Mouse (Mus musculus) neural tube, embryonic 11.5 days (tissue): ENCODE data around the gene Btg4. TPM values are rescaled to one million over a fixed set of nuclear protein-coding genes. Genes with fewer than 3 reads are reported as not detected.

Source experiments
- ATAC-seq: fragments of 200-750 bp; cut with Nextera tagmentation; 2 replicates; pipeline ENCODE4 v1.8.0; 2017; ENCODE audit warnings: moderate number of reproducible peaks, mild to moderate bottlenecking, moderate TSS enrichment, moderate library complexity; ENCODE audit not compliant: insufficient read depth, low FRiP score, low TSS enrichment
- DNase-seq: peaks from one replicate; pipeline ENCODE4 v3.0.0-alpha.2; 2015; ENCODE audit warnings: low spot score
- H3K27ac ChIP-seq: fragments of 300-500 bp; sonication (generic); 2 replicates; pipeline ENCODE4 v1.5.1; 2014; ENCODE audit warnings: low read depth, mild to moderate bottlenecking, low read length
- H3K27me3 ChIP-seq: fragments of 300-500 bp; sonication (generic); 2 replicates; pipeline ENCODE4 v1.6.1; 2014; ENCODE audit warnings: mild to moderate bottlenecking, low read length, mixed read lengths; ENCODE audit not compliant: control insufficient read depth, insufficient read depth
- H3K36me3 ChIP-seq: fragments of 300-500 bp; sonication (generic); 2 replicates; pipeline ENCODE4 v1.6.1; 2014; ENCODE audit warnings: mild to moderate bottlenecking, low read length, moderate library complexity, mixed read lengths; ENCODE audit not compliant: control insufficient read depth, insufficient read depth
- H3K4me1 ChIP-seq: fragments of 300-500 bp; sonication (generic); 2 replicates; pipeline ENCODE4 v1.6.1; 2014; ENCODE audit warnings: low read length, mixed read lengths; ENCODE audit not compliant: control insufficient read depth, insufficient read depth
- H3K4me2 ChIP-seq: fragments of 300-500 bp; sonication (generic); 2 replicates; pipeline ENCODE4 v1.6.1; 2014; ENCODE audit warnings: low read depth, mild to moderate bottlenecking, moderate library complexity
- H3K4me3 ChIP-seq: fragments of 300-500 bp; sonication (generic); 2 replicates; pipeline ENCODE4 v1.5.1; 2014; ENCODE audit warnings: low read depth, low read length
- H3K9ac ChIP-seq: fragments of 300-500 bp; sonication (generic); 2 replicates; pipeline ENCODE4 v1.6.1; 2014; ENCODE audit warnings: mild to moderate bottlenecking, low read length
- H3K9me3 ChIP-seq: fragments of 300-500 bp; sonication (generic); 2 replicates; pipeline ENCODE4 v1.6.1; 2016; ENCODE audit warnings: low read length; ENCODE audit not compliant: control insufficient read depth
- WGBS: fragments of 180-500 bp; shearing (Covaris S2); extraction: QIAGEN DNeasy Blood & Tissue Kit; methylation state at CpG from one replicate; pipeline ENCODE4 v1.1.7; 2014; 5-methylcytosine and 5-hydroxymethylcytosine counted together
- polyA plus RNA-seq: library from polyadenylated mRNA; unstranded; fragments of >200 nt; fragmentation: Nextera tagmentation; extraction: Ambion mirVana; gene quantifications from 2 replicates; pipeline ENCODE4 v1.2.1, GENCODE M21; 2014

Btg4 gene
- polyA plus RNA-seq: not detected in 2 replicates

- H3K4me3 ChIP-seq: no peak within 1 kb of the TSS
- no peak for ATAC-seq
- DNase-seq: no peak
- no peaks in the 10 kb centered on the region for H3K27me3 ChIP-seq
- H3K36me3 ChIP-seq: no peaks in the 10 kb centered on the region
- no peaks in the 10 kb centered on the region for H3K9me3 ChIP-seq
- WGBS: 80% methylated on average over 2 of the region's 2 CpGs
- H3K4me1 ChIP-seq: no peaks in the 10 kb centered on the region
- no peak within 1 kb of the TSS for H3K9ac ChIP-seq
- H3K27ac ChIP-seq: no peak within 1 kb of the TSS
- H3K4me2 ChIP-seq: no peak within 1 kb of the TSS
These were observed at the start of gene Btg4 for GRCm38 (mm10) chr9:51060601-51061000. Btg4 (plus strand) TSS chr9:51060901.

GRCm38 (mm10) chr9:51013644-51014043 lies 47.1 kb upstream of the Btg4 start:
- Histone ChIP-seq H3K4me2 (no peak overlapping the region), H3K9ac (no peak overlapping the region), H3K9me3 (no peaks in the 10 kb centered on the region), H3K27ac (no peak overlapping the region), H3K27me3 (no peaks in the 10 kb centered on the region), H3K36me3 (no peaks in the 10 kb centered on the region), H3K4me1 (no peaks in the 10 kb centered on the region), H3K4me3 (no peak overlapping the region)
- no peak for DNase-seq
- 88% methylated on average over 1 of the region's 1 CpGs for WGBS
- no peak for ATAC-seq

DNA sequence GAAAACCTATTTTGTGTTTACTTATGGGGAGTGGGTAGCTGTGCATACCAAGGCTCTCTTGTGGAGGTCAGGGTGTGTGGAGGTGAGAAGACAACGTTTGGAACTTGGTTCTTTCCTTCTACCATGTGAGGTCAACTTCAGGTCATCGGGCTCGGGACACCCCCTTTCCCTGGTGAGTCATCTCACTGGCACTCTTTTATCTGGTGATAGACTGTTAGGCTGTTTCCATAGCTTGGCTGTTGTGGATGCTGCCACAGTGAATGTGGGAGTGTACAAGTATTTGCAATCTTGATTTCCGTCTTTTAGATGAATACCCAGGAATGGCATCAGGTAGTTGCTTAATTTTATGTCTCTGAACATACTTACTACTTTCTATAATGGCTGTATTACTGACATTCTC lies 45.0 kb upstream of the Btg4 start:
- Histone ChIP-seq H3K27me3 (no peaks in the 10 kb centered on the region), H3K4me3 (no peak overlapping the region), H3K9me3 (no peaks in the 10 kb centered on the region), H3K36me3 (no peaks in the 10 kb centered on the region), H3K4me2 (no peak overlapping the region), H3K4me1 (no peaks in the 10 kb centered on the region), H3K27ac (no peak overlapping the region), H3K9ac (no peak overlapping the region)
- WGBS: 48% methylated on average over 4 of the region's 4 CpGs
- DNase-seq: no peak
- ATAC-seq: no peak

- DNase-seq: no peak
- Histone ChIP-seq H3K36me3 (no peaks in the 10 kb centered on the region), H3K9ac (no peak overlapping the region), H3K4me1 (no peaks in the 10 kb centered on the region), H3K27me3 (no peaks in the 10 kb centered on the region), H3K9me3 (no peaks in the 10 kb centered on the region), H3K27ac (no peak overlapping the region), H3K4me2 (no peak overlapping the region), H3K4me3 (no peak overlapping the region)
- WGBS: 87% methylated on average over 7 of the region's 7 CpGs
- ATAC-seq: no peak
These were observed 41.0 kb upstream of the Btg4 start for GRCm38 (mm10) chr9:51019670-51020069.

- H3K4me3 ChIP-seq: no peak overlapping the region
- H3K4me2 ChIP-seq: no peak overlapping the region
- no peak overlapping the region for H3K9ac ChIP-seq
- 80% methylated on average over 3 of the region's 3 CpGs for WGBS
- H3K36me3 ChIP-seq: no peaks in the 10 kb centered on the region
- no peak overlapping the region for H3K27ac ChIP-seq
- no peak for DNase-seq
- H3K9me3 ChIP-seq: no peaks in the 10 kb centered on the region
- ATAC-seq: no peak
- no peaks in the 10 kb centered on the region for H3K27me3 ChIP-seq
- no peaks in the 10 kb centered on the region for H3K4me1 ChIP-seq
These were observed 40.4 kb upstream of the Btg4 start for GRCm38 (mm10) chr9:51020351-51020750.

DNA sequence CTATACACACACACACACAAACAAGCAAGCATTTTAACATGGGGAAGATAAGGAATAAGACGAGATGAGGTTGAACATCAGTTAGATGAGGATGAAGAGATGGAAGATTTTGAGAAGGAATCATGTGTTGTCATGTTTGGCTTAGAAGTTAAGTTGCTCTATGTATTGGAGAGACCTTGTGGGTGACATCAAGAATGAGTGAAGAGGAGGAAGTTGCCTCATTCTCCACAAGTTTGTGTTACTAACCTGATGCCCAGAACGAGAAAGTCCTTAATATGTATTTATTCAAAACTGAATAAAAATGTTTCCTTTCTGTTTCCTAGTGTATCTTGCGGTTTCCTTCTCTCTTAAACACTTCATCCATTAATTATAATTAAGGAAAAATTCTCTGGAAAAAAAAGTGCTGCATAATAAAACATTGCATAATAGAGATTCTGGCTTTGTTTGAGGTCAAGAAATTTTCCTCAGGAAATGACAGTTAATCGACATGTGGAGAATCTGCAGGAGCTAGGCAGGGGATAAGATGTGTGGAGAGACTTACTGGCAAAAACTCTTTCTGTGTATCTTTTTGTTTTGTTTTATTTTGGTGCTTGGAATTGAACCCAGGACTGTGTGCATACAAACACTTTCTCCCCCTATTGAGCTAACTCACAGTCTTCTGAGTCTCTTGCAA lies 39.4 kb upstream of the Btg4 start:
- ATAC-seq (no peak), DNase-seq (no peak)
- H3K4me2 ChIP-seq: no peak overlapping the region
- no peaks in the 10 kb centered on the region for H3K4me1 ChIP-seq
- no peak overlapping the region for H3K9ac ChIP-seq
- no peak overlapping the region for H3K27ac ChIP-seq
- no peak overlapping the region for H3K4me3 ChIP-seq
- H3K27me3 ChIP-seq: no peaks in the 10 kb centered on the region
- 88% methylated on average over 4 of the region's 4 CpGs for WGBS
- H3K36me3 ChIP-seq: no peaks in the 10 kb centered on the region
- no peaks in the 10 kb centered on the region for H3K9me3 ChIP-seq

DNA sequence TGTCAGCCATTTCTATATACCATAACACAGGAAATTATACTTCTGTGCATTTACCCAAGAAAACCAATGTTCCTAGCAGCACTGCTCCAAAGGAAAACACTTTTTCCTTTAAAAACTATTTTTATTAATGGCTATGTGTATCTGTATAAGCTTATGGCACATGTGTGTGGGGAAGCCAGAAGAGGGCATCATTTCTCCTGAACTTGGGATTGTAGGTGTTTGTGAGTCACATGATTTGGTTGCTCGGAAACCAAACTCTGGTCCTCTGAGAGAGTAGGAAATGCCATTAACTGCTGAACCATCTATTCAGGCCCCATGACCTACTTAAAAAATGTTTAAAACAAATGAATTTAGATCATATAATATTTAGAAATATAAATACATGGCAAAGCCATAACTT lies 33.7 kb upstream of the Btg4 start:
- H3K36me3 ChIP-seq: no peaks in the 10 kb centered on the region
- no peaks in the 10 kb centered on the region for H3K9me3 ChIP-seq
- DNase-seq (no peak), ATAC-seq (no peak)
- no peaks in the 10 kb centered on the region for H3K4me1 ChIP-seq
- no peak overlapping the region for H3K27ac ChIP-seq
- no peaks in the 10 kb centered on the region for H3K27me3 ChIP-seq
- 86% methylated on average over 1 of the region's 1 CpGs for WGBS
- no peak overlapping the region for H3K4me2 ChIP-seq
- no peak overlapping the region for H3K9ac ChIP-seq
- H3K4me3 ChIP-seq: no peak overlapping the region

GRCm38 (mm10) chr9:51030147-51030546 lies 30.6 kb upstream of the Btg4 start:
- H3K4me2 ChIP-seq: no peak overlapping the region
- H3K27me3 ChIP-seq: no peaks in the 10 kb centered on the region
- 48% methylated on average over 1 of the region's 1 CpGs for WGBS
- no peak overlapping the region for H3K9ac ChIP-seq
- no peak for DNase-seq
- H3K9me3 ChIP-seq: no peaks in the 10 kb centered on the region
- H3K4me3 ChIP-seq: no peak overlapping the region
- ATAC-seq: no peak
- H3K27ac ChIP-seq: no peak overlapping the region
- no peaks in the 10 kb centered on the region for H3K36me3 ChIP-seq
- H3K4me1 ChIP-seq: no peaks in the 10 kb centered on the region

GRCm38 (mm10) chr9:51031603-51032002 lies 29.1 kb upstream of the Btg4 start:
- H3K36me3 ChIP-seq: no peaks in the 10 kb centered on the region
- no peak overlapping the region for H3K27ac ChIP-seq
- H3K9ac ChIP-seq: no peak overlapping the region
- H3K4me1 ChIP-seq: no peaks in the 10 kb centered on the region
- no peak for ATAC-seq
- H3K4me3 ChIP-seq: no peak overlapping the region
- H3K27me3 ChIP-seq: no peaks in the 10 kb centered on the region
- DNase-seq: no peak
- no peak overlapping the region for H3K4me2 ChIP-seq
- no peaks in the 10 kb centered on the region for H3K9me3 ChIP-seq
- WGBS: 66% methylated on average over 6 of the region's 6 CpGs
